In genomic region chr11:59209003-59209441, GRCm38 (mm10) we compare ENCODE assay signal across 1 mouse cellular context.
TF ChIP-seq lines count a peak whose summit lies in the region.

No protein-coding gene starts in this region.

TF ChIP-seq in C2C12, 6 proteins besides CTCF, POLR2A, EP300 and RAD21 (continued from another document):
- TF ChIP-seq MYOD1 (IDR thresholded peaks at IDR 0.05; ENCODE audit: control insufficient read depth, insufficient read length, low read depth) (no peak), USF1 (IDR thresholded peaks at IDR 0.05; ENCODE audit: low read depth) (no peak), MAX (IDR thresholded peaks at IDR 0.05) (no peak), MYOG (IDR thresholded peaks at IDR 0.05; ENCODE audit: control insufficient read depth, extremely low read depth, insufficient read length) (no peak), CEBPB (IDR thresholded peaks at IDR 0.05; ENCODE audit: low read depth) (no peak)
